Comparison of ENCODE assay signal across 8 mouse cellular contexts in genomic region chr1:149961425-149962303, GRCm38 (mm10). TPM values are rescaled to one million over a fixed set of nuclear protein-coding genes. Genes with fewer than 3 reads are reported as not detected.
DNase-seq lines count a peak whose midpoint lies in the region; ATAC-seq and TF ChIP-seq lines count a peak whose summit lies in the region.

No protein-coding gene starts in this region.

- H3K4me3 ChIP-seq in kidney, postnatal 0 days (replicated peaks; ENCODE audit: low read depth, low read length), result peak overlapping the region; percentile 46
- peak overlapping the region; percentile 42 for H3K4me3 ChIP-seq in embryonic facial prominence, embryonic 12.5 days
- H3K4me3 ChIP-seq in intestine, embryonic 16.5 days (ENCODE audit: low read length), result peak overlapping the region; percentile 57
- H3K4me3 ChIP-seq in neural tube, embryonic 13.5 days, result no peak overlapping the region

- peak overlapping the region; percentile 85; the same call in 1 of the 2 replicates for H3K27ac ChIP-seq in kidney, postnatal 0 days
- H3K27ac ChIP-seq in embryonic facial prominence, embryonic 12.5 days, result no peak overlapping the region
- H3K27ac ChIP-seq in intestine, embryonic 16.5 days (ENCODE audit: low read length), result no peak overlapping the region
- H3K27ac ChIP-seq in neural tube, embryonic 13.5 days (replicated peaks), result no peak overlapping the region

- no peaks in the 10 kb centered on the region for H3K4me1 ChIP-seq in kidney, postnatal 0 days (replicated peaks; ENCODE audit: insufficient read depth, low read length)
- H3K4me1 ChIP-seq in embryonic facial prominence, embryonic 12.5 days, result peaks cover 6% of the 10 kb centered on the region; the same call in 1 of the 2 replicates
- no peaks in the 10 kb centered on the region for H3K4me1 ChIP-seq in intestine, embryonic 16.5 days (ENCODE audit: control insufficient read depth, insufficient read depth, low read length)
- no peaks in the 10 kb centered on the region for H3K4me1 ChIP-seq in neural tube, embryonic 13.5 days (replicated peaks)

- H3K36me3 ChIP-seq in kidney, postnatal 0 days (ENCODE audit: insufficient read depth, low read length), result no peaks in the 10 kb centered on the region
- H3K36me3 ChIP-seq in embryonic facial prominence, embryonic 12.5 days, result no peaks in the 10 kb centered on the region
- no peaks in the 10 kb centered on the region for H3K36me3 ChIP-seq in intestine, embryonic 16.5 days (ENCODE audit: control insufficient read depth, insufficient read depth, low read length)
- no peaks in the 10 kb centered on the region for H3K36me3 ChIP-seq in neural tube, embryonic 13.5 days

- ATAC-seq in kidney, postnatal 0 days (replicated peaks; ENCODE audit: low FRiP score, low read depth), result no peak; the same call in 1 of the 2 replicates
- 0 out of 2 replicates have a peak, but pooled peaks have one; percentile 43 for ATAC-seq in embryonic facial prominence, embryonic 12.5 days (ENCODE audit: insufficient number of reproducible peaks, insufficient read depth, low FRiP score, low TSS enrichment)
- ATAC-seq in intestine, embryonic 16.5 days, result peak; percentile 23; the same call in 1 of the 2 replicates
- ATAC-seq in neural tube, embryonic 13.5 days (ENCODE audit: low read depth), result no peak

- peak overlapping the region; percentile 54 for H3K4me2 ChIP-seq in kidney, postnatal 0 days (ENCODE audit: low read length)
- H3K4me2 ChIP-seq in embryonic facial prominence, embryonic 12.5 days (replicated peaks), result peak overlapping the region; percentile 57
- H3K4me2 ChIP-seq in intestine, embryonic 16.5 days (ENCODE audit: low read depth, low read length), result peak overlapping the region; percentile 55
- peak overlapping the region; percentile 51 for H3K4me2 ChIP-seq in neural tube, embryonic 13.5 days

- H3K9me3 ChIP-seq in kidney, postnatal 0 days (replicated peaks; ENCODE audit: low read length), result no peaks in the 10 kb centered on the region
- H3K9me3 ChIP-seq in embryonic facial prominence, embryonic 12.5 days, result no peaks in the 10 kb centered on the region
- no peaks in the 10 kb centered on the region for H3K9me3 ChIP-seq in intestine, embryonic 16.5 days (ENCODE audit: control insufficient read depth, low read length)
- H3K9me3 ChIP-seq in neural tube, embryonic 13.5 days, result no peaks in the 10 kb centered on the region

- WGBS in kidney, postnatal 0 days, result 60% methylated on average over 9 of the region's 9 CpGs
- WGBS in embryonic facial prominence, embryonic 12.5 days, result 56% methylated on average over 9 of the region's 9 CpGs
- 51% methylated on average over 9 of the region's 9 CpGs for WGBS in intestine, embryonic 16.5 days
- WGBS in neural tube, embryonic 13.5 days, result 73% methylated on average over 9 of the region's 9 CpGs

- H3K9ac ChIP-seq in kidney, postnatal 0 days (ENCODE audit: low read depth, low read length), result no peak overlapping the region
- no peak overlapping the region for H3K9ac ChIP-seq in embryonic facial prominence, embryonic 12.5 days
- H3K9ac ChIP-seq in intestine, embryonic 16.5 days (ENCODE audit: low read depth, low read length), result no peak overlapping the region
- no peak overlapping the region for H3K9ac ChIP-seq in neural tube, embryonic 13.5 days

- no peak for DNase-seq in kidney, postnatal 0 days (ENCODE audit: low spot score)
- no peak for DNase-seq in kidney, adult 9 months
- DNase-seq in testis, postnatal 14 days (ENCODE audit: low spot score), result no peak
- no peak for DNase-seq in gastrocnemius, postnatal 4 days (ENCODE audit: low spot score in 2 of 2)
- no peak for DNase-seq in frontal cortex, postnatal 25 days (ENCODE audit: low spot score in 2 of 2)

- TF ChIP-seq CTCF in kidney, postnatal 0 days (IDR thresholded peaks at IDR 0.05; ENCODE audit: low read depth), result no peak

- H3K27me3 ChIP-seq in kidney, postnatal 0 days (ENCODE audit: insufficient read depth, low read length), result no peaks in the 10 kb centered on the region
- H3K27me3 ChIP-seq in embryonic facial prominence, embryonic 12.5 days, result no peaks in the 10 kb centered on the region
- H3K27me3 ChIP-seq in intestine, embryonic 16.5 days (replicated peaks; ENCODE audit: control insufficient read depth, insufficient read depth, low read length), result no peaks in the 10 kb centered on the region
- no peaks in the 10 kb centered on the region for H3K27me3 ChIP-seq in neural tube, embryonic 13.5 days

RNA-seq across cellular contexts. Expression of gene Pla2g4a, which starts 0.6 kb away (rescaled TPM):
- polyA plus RNA-seq in kidney, postnatal 0 days (2015; fragmentation: Nextera tagmentation; extraction: Ambion mirVana), result 58.0 and 59.1 TPM in 2 replicates
- 15.3 and 15.4 TPM in 2 replicates for polyA plus RNA-seq in embryonic facial prominence, embryonic 12.5 days (2016; fragmentation: Nextera tagmentation; extraction: Ambion mirVana)
- 30.0 and 32.8 TPM in 2 replicates for polyA plus RNA-seq in intestine, embryonic 16.5 days (2015; fragmentation: Nextera tagmentation; extraction: Ambion mirVana)
- polyA plus RNA-seq in neural tube, embryonic 13.5 days (2015; fragmentation: Nextera tagmentation; extraction: Ambion mirVana), result 1.7 and 1.9 TPM in 2 replicates
- 1 to 10 TPM; 5.9 to 7.1 TPM for total RNA-seq in gastrocnemius, postnatal 4 days (2021)

Comparison
In these comparisons a context has a peak if more than half of its experiments do, and no peak if none do; other contexts are left out.
1. ATAC-seq: peak in embryonic facial prominence, embryonic 12.5 days (single experiment) and intestine, embryonic 16.5 days (single experiment); none in kidney, postnatal 0 days (single experiment) and neural tube, embryonic 13.5 days (single experiment).
2. Peak in every context shown above with its lines, with median percentiles within 50 percentile points of each other: H3K4me2 ChIP-seq.